Mouse (Mus musculus) T-cell, adult 2 months (primary cell): ENCODE measurements at regions not wholly inside any gene's neighbourhood (a gene's known extent, or its start where the extent isn't known, plus 50 kb on each side); places are given as distances from the start of the nearest gene placed in this dataset.

Experiments
- DNase-seq: peaks from one replicate; pipeline ENCODE4 v3.0.0; 2022; ENCODE audit warnings: low spot score

DNA sequence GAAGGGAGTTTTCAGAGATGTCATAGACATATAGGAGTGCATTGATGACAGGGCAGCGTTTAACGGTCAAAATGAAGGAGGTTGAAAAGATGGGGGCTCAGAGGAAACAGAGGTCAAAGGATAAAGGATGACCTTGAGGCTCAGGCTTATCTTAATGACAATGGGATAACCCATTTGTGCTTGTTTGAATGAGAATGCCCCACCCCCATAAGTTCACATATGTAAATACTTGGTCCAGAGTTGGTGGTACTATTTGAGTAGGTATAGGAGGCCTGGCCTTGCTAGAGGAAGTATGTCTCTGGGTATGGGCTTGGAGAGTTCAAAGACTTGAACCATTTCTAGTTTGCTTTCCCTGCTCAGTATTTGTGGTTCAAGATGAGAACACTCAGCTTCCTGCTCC, 237.4 kb upstream of the Fbxl7 start:
- DNase-seq, result no peak

DNA sequence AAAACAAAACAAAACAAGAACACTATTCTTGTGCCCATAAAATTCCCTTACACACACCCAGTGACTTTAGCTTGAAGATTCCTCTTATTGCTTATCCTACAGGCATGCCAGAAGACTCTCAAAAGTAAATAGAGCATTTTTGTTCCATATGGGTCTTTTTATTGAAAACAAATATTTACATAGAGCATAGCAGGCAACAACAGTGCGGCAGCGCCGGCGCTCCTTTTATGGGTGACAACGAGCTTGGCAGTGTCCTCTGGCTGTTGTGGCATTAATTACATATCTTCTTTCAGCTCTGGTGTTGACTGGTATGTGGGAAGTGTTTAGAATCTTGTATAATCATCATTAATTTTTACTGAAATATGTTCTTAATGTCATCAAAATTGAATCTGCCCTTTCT, 242.2 kb upstream of the Fbxl7 start:
- no peak for DNase-seq

DNA sequence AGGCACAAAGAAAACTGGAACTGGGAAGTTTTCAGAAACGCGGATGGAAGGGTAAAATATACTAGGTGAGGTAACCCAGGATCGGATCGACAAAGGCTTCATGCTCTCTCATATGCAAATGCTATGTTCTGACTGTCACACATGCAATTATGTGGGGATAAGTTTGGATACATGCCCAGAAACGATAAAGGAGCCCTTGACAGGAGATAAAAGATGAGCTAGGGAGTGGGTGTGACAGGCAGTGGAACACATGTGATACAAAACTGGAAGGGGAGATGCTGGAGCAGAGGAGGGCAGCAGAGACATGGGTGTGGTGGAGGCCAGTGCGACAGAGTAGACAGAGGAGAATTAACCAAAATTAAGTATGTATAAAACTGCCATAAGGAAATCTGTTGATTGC, 250.5 kb upstream of the Fbxl7 start:
- no peak for DNase-seq

DNA sequence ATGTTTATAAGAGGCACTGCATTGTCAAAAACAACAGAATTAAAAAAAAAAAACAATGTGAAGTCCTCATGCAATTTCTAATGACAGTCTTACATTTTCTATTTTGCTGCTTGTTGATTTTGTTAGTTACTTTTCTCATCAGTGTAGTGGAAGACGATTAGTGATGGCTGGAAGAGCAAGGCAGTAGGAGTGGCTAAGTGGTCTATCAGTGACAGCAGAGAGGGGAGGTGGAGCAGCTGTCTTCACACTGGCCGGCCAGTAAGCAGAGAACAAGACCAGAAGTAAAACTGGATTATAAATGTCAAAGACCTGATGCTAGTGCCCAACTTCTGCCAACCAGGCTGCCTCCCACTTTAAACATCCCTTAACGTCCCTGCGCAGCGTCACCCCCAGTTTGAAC, 265.6 kb upstream of the Fbxl7 start:
- DNase-seq, result no peak

DNA sequence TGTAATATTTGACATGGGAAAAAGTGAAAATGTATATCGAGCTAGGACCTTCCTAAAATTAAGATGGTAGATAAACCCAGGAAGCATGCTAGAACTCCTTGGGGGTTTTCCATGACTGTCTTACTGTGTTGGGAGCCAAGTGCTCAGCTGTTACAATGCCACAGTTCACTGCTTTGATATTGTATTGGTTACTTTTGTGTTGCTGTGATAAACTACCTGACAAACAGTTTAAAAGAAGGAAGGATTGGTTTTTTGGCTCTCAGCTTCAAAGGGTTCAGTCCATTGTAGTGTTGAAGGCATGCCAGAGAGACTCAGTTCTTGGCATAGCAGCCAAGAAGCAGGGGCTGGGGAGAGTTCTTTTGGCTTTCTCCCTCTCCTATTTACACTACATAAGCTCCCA, 272.1 kb upstream of the Fbxl7 start:
- DNase-seq, result no peak

DNA sequence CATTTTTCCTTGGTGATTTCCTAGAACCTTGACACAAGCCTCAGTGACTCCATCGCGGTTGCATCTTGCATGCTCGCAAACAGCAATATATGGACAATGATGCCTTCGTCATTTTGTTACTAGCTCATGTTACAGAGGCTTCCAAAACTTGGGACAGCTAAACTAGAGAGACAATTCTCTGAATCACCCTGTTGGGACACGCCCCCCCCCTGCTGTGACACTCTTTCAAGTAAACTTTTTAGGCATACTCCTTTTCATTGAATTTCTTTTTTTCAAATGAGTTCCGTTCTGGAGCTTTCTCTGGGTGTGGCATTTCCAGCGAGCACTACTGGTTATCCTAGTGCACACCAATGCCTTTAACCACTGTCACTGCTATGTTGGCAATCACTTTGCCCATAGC, 274.5 kb upstream of the Fbxl7 start:
- no peak for DNase-seq

DNA sequence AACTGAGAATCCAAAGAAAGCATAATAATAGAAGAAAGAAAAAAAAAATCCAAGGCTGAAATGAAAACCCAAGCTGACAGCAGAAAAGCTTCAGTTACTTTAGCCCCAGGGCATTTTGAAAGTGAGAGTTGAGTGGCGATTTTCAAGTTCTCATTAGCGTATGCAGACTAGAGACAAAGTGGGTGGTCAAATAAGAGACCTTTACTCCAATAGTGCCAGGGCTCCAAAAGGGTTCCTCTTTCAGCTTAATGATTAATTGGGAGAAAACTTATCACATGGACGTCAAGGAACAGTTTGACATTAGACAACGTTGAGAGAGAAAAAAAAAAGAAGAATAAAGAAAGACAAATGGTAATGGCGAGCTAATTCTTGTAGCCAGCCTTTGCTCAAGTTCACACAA, 278.1 kb upstream of the Fbxl7 start:
- no peak for DNase-seq

DNA sequence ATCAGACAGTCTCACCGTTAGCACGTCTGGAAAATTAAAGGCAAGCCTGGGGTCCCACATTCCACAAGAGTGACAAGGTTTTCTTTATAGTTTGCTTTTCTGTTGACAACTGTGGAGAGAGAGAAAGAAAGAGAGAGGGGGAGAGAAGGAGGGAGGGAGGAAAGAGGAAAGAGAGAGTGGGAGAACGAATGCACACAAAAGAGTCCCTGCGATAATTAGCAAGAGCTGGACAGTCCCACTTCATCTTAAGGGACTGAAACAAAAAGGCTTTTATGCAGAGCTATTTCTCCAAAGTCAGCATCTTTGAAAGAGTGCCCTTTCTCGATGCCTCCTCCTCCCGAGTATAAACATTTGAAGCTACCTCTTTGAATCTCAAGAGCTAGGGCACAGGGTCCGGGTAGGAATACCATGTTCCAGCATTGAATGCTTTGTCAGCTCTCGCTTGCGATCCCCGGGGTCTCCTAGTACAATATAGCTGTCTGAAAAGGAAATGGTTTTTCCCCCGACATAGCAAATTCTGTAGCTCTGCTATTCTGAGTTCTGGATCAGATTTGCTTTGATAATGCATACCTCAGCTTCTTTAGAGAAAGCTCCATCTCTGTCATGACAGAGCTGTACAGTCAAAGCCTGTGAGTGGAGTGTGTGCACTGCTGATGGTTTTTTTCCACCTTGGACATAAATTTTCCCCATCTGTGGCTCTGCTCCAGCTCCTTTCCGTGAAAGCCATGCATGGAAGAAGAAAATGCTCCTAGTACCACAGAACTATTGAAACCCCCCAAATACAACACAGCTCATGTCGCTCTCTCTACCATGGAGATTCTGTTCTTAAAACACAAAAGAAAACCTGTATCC, 282.9 kb upstream of the Fbxl7 start:
- DNase-seq, result no peak

DNA sequence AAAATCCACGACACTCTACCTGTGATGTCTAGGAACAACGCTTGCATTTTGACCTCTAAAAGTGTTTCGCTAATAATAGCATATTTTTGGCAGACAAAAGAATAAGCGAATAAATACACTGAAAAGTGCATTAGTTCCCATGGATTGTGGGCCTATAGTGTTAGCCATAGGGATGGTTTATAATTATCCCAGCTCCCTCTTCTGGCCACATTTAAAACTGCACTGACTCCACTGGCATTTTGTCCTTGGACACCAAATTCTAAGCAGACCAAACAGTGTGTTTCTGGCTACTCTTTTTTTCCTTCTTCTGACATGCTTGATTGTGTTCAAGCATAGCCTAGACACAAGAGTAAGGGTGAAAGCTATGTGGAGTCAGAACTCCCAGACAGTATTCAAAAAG, 276.8 kb upstream of the Ank start:
- DNase-seq, result no peak

DNA sequence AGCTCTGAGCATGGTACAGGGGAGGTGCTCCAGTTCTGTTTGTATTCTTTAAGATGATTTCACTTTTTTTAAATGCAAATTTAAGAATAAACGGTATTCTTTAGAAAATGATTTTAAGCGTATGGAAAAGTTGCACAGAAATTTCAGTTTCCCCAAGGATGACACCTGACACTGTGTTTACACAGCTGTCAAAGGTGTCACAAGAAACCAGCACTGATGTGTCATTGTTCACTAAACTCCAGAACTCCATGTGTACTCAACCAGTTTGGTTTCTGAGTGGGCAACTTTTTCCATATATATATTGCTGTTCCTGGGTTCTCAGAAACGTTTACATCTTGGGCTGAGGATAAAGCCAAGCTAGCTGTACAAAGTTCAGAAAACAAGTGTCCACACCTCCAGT, 265.0 kb upstream of the Ank start:
- no peak for DNase-seq

DNA sequence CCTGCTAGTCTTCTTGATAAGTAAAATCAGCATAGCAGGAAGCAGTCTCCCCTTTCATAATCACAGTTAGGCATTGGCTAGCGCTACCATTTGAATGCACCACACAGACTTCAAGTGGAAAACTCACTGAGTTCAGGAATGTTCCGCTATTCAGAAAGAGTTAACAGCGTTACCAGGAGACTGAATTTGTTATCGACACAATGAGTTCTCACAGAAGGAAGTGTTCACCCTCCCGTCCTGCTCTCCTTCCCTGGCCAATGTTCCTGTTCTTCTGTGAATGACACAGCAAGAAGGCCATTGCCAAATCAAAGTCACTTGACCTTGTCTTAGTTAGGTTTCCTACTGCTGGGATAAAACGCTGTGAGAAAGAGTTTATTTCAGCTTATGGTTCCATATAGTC, 261.6 kb upstream of the Ank start:
- no peak for DNase-seq

DNA sequence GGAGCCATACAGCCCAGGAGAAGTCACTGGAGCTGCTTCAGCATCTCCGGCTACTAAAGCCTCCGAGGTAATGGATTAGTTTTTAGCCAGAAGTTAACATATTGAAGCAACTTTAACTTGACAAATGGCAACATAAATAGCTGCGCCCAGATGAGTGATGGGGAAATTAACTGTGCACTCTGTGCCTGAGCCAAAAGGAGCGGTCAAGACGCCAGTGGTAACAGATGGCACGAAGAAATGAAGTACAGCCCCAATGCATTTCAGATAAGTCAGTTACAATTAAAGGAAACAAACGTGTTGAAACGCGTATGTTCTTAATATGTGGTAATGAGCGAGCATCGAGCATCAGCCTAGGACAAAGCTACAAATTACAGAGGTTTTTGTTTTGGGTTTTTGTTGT, 259.0 kb upstream of the Ank start:
- DNase-seq, result no peak

DNA sequence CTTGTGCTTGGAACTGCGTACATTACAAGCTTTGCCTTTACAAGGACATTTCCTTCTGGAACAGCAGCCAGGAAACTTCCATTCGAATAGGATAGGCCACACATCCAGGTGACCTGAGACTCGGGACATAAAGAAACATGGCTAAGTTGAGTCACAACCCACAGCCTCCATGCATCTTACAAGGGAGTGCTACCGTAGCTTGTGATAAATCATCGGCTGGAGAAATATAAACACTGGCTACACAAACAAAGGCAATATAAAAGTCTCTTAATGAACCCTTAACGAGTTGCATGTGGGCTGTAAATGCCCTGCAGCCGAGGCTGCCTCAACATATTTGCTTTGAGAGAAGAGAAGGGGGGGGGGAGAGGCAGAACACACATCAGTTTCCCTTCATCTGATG, 250.1 kb upstream of the Ank start:
- no peak for DNase-seq

DNA sequence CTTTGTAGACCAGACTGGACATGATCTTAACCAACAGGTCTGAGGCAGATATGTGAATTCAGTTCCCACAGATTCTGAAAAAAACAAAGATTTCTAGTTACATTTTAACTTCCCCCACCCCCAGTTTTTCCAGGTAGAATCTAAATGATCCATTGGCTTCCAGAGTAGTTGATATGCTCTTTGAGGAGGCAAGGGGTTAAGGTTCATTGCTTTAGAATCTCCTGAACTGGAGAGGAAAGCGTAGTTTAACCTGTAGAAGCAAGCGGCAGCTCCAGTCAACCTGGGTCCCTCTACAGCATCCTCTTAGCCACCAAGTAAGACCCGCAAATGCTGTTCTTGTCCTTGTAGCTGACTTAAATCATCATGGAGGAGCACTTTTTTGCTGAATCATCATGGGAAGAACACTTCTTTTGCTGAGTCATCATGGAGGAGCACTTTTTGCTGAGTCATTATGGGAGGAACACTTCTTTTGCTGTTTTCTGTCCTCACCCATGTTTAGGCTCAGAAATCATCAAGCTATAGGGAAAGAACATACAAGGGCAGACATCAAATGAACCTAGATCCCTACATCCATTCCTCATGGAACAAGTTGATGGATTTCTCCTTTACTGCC, 247.2 kb upstream of the Ank start:
- DNase-seq, result no peak

DNA sequence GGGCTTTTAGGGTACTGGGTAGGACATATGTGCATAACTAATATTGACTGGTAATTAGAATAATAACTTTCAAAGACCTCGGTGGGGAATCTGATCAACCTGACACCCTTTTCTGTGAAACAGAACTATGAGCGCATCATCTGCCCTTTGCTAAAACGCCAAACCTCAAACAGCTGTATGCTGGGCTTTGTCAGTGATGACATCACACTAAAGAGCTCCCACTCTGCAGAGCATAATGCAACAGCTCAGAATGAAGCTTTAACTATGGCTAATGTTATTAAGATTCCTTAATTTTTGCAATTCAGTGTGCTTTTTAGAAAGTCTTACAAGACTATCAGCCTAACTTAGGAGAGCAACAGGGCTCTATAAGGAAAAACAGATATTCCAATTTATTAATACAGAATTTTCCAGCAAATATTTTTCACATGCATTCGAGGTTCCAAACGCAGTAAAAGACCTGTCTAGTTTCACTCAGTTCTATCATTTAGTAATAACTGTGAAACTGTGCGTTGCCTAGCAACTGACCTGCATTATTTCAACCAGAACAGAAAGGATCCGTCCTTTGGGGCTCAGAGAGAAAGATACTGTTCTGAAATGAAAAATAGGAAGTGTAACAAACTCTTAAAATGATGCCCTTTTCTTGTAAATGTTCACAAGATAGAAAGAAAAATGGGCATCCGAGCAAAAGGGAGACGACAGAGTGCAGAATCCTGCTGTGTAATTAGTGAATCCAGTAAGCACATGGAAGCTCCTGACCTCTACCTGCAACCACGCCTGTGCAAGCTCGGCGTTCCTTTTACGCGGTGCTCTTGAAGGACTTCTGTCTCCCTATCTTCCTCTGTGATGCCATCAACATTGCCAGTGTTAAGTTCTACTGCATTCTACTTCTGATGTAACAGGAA, 242.6 kb upstream of the Ank start:
- no peak for DNase-seq

DNA sequence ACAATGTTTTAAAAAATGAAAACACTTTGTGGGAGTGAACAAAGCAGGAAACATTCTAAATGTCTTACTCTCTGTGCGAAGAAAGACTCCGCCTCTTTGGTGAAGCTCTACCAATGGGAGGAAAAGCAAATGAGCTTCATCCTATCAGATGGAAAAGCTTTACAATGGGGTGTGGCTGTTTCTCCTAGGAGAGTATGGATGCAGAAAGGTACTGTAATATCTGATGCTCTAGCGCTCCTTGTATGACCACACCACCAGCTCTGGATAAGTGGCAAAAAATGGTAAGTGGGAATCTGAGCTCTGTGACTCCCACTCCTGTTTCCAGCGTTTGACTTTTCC, 242.0 kb upstream of the Ank start:
- no peak for DNase-seq

DNA sequence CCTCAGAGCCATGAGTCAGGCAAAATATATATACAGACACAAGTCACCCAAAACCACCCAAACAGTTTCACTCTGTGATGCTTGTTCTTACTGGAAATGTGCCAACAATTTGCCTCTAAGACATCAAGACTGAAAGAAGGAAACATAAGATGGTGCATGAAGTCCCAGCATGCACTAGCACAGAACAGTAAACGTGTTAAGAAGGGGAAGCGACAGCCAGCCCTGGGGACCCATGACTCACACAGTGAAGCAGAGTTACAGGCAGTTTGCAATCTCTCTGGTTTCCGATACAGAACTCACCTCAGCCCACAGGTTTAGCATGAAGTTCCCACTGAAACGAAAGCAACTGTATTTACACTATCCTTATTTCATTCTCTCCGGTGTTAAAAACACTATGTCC, 233.7 kb upstream of the Ank start:
- DNase-seq, result no peak

DNA sequence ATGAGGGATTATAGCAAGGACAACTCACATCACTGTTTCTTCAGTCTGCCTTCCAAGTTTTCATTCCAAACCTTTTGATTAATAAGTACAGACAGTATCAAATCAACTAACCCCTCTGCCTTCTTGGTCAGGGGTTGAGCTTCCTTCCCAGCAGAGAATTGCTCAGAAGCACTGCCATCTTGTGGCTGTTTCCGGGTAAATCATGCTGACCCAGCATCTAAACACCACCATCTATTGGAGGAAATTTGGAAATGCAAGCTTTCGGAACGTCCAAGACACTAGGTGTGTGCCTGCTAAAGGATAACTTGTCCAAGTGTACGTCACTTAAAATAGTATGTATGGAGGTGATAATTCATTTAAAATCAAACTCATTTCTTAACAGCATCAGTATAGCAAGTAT, 231.7 kb upstream of the Ank start:
- no peak for DNase-seq

DNA sequence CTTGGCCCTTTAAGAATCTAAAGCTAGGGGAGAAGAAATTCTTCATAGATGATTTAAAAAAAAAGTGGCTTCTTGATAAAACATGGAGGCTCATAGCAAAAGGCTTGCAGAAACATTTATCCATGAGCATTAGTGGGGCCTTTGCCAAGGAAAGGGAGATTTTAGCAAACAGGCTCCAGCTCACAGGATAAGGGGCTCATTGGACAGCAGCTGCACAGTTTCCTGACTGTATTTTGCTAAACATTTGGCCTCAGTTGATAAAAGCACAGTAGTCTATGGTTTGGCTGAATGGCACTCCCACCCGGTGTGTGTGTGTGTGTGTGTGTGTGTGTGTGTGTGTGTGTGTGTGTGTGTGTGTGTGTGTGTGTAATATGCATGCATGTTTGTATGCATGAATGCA, 228.2 kb upstream of the Ank start:
- DNase-seq, result no peak

DNA sequence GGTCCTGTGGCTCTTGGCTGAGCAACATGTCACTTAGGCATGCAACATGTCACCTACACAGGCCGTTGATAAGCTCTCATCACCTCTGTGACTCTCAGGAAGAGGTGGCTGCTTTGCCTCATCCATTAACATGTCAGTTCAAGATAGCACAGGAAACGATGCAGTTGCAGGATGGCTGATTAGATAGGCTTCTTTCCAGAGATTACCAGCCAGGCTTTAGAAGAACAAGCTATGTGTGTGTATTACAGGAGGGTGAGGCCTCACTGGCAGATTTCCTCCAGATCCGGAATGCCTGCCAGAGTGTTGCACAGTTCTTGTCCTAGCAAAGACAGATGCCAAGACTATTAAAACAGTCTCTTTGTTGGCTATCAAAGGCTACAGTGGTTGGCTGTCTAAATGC, 220.2 kb upstream of the Ank start:
- no peak for DNase-seq

DNA sequence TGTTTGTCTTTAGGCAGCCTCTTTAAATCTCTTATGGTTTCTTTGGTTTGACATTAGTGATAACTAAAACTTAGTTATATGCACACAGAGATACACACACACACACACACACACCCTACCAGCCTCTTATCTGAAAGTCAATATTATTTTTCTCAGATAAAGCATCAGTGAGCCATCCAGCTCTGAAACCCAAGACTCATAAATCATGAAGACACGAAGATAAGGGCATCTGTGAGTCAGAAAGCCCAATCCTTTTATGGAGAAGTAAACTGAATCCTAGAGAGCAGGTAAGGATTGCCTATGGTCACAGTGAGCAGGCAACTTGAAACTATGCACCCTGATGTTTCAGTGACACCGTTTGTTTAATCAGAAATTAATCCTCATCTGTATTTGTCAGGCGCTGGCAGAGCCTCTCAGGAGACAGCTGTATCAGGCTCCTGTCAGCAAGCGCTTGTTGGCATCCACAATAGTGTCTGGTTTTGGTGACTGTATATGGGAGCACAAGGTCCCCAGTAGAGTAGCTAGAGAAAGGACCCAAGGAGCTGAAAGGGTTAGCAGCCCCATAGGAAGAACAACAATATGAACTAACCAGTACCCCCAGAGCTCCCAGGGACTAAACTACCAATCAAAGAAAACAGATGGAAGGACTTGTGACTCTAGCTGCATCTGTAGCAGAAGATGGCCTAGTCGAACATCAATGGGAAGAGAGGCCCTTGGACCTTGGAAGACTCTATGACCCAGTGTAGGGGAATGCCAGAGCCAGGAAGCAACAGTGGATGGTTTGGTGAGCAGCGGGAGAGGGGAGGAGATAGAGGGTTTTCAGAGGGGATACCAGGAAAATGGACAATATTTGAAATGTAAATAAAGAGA, 207.3 kb upstream of the Ank start:
- no peak for DNase-seq

DNA sequence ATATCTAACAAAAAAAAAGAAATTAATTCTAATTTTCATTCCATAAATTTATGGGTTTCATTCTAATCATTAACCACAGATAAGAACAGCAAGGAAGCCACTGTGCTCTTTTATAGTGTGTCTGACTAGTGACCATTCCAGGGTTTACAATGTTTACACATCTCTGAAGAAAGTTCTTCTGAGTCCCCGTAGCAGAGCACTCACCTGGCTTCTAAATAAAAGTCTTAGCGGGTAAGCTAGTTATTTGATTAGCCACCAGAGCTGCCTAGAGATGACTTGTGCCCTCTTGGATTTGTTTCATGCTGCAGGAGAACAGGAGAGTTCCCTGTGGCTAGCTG, 206.7 kb upstream of the Ank start:
- DNase-seq, result no peak
